Mouse (Mus musculus) left cerebral cortex, adult 8-10 months (tissue): ENCODE data around the gene Stub1. TPM values are rescaled to one million over a fixed set of nuclear protein-coding genes. Genes with fewer than 3 reads are reported as not detected.
A peak's percentile ranks its signal among the peaks of the same experiment; 100 is the strongest.

ENCODE experiments used
- DNase-seq, 2 experiments: peaks; one replicate each; pipeline ENCODE4 v3.0.0; 2022; ENCODE audit warnings: low spot score in 2 of 2
- total RNA-seq, 4 experiments: library from RNA; stranded (reverse); gene quantifications; 2 replicates each; pipeline ENCODE4 v1.2.4; 2022

The Stub1 gene
- total RNA-seq = 100 to 1,000 TPM; 168 to 175 (median 172) TPM

- peak in 1 of 2 experiments; percentile 87 for DNase-seq
Measured at GRCm38 (mm10) chr17:25833291-25833663, at the start of gene Stub1. Stub1 (minus strand) TSS chr17:25833404.

- DNase-seq = no peak
Measured at GRCm38 (mm10) chr17:25882306-25882705, 49.1 kb upstream of the Stub1 start.

GRCm38 (mm10) chr17:25881691-25882090 is 48.5 kb upstream of the Stub1 start:
- no peak for DNase-seq

- DNase-seq = no peak
Measured at GRCm38 (mm10) chr17:25880913-25881641, 47.9 kb upstream of the Stub1 start.

GRCm38 (mm10) chr17:25880196-25880910 is 47.1 kb upstream of the Stub1 start, which contains the start of gene Wfikkn1:
Wfikkn1 (minus strand) TSS chr17:25880858.
- no peak for DNase-seq

- no peak for DNase-seq
Measured at GRCm38 (mm10) chr17:25879750-25880149, 46.5 kb upstream of the Stub1 start.

GRCm38 (mm10) chr17:25879261-25879660 is 46.1 kb upstream of the Stub1 start:
- peak in 1 of 2 experiments; percentile 46 for DNase-seq

- no peak for DNase-seq
Measured at GRCm38 (mm10) chr17:25878611-25879180, 45.5 kb upstream of the Stub1 start.

GRCm38 (mm10) chr17:25877741-25878610 is 44.8 kb upstream of the Stub1 start:
- no peak for DNase-seq

GRCm38 (mm10) chr17:25877025-25877424 is 43.8 kb upstream of the Stub1 start:
- DNase-seq = no peak

- no peak for DNase-seq
Measured at GRCm38 (mm10) chr17:25876347-25876915, 43.2 kb upstream of the Stub1 start.

- DNase-seq = peak; percentile 84 to 86
Measured at GRCm38 (mm10) chr17:25875171-25876136, 42.2 kb upstream of the Stub1 start.

- peak; percentile 89 to 100 for DNase-seq
Measured at GRCm38 (mm10) chr17:25874721-25875170, 41.5 kb upstream of the Stub1 start, which contains the start of gene Mettl26. Mettl26 (plus strand) TSS chr17:25875074.

- DNase-seq = no peak
Measured at GRCm38 (mm10) chr17:25874148-25874720, 41.0 kb upstream of the Stub1 start.

GRCm38 (mm10) chr17:25873405-25874147 is 40.4 kb upstream of the Stub1 start:
- no peak for DNase-seq

GRCm38 (mm10) chr17:25872676-25873075 is 39.5 kb upstream of the Stub1 start:
- no peak for DNase-seq

GRCm38 (mm10) chr17:25871566-25871965 is 38.4 kb upstream of the Stub1 start:
- DNase-seq = peak in 1 of 2 experiments; percentile 4

GRCm38 (mm10) chr17:25869954-25870353 is 36.8 kb upstream of the Stub1 start:
- DNase-seq = peak in 1 of 2 experiments; percentile 4
